Mouse (Mus musculus) spleen, adult 2 months (tissue): Measurements from ENCODE around the gene Ryr2. TPM values are rescaled to one million over a fixed set of nuclear protein-coding genes. Genes with fewer than 3 reads are reported as not detected.
"Not testable (repeated sequence)": the region's sequence is repeated elsewhere in the genome, so short reads cannot be mapped to it uniquely, and the experiment has no call there.

Experiments used
- DNase-seq, 2 experiments: peaks; one replicate each; pipeline versions ENCODE4 v3.0.0 to v3.0.0-alpha.2; 2012 to 2021; ENCODE audit warnings: low spot score in 2 of 2, low read depth in 1 of 2
- H3K27ac ChIP-seq: fragments of 200-500 bp; 2 replicates; pipeline ENCODE4 v1.5.1; 2012; ENCODE audit warnings: low read length, inconsistent platforms; ENCODE audit not compliant: insufficient read depth
- H3K27me3 ChIP-seq: fragments of 200-500 bp; 2 replicates; pipeline ENCODE4 v1.6.1; 2012; ENCODE audit warnings: mild to moderate bottlenecking, moderate library complexity, low read length, inconsistent platforms; ENCODE audit not compliant: control insufficient read depth, insufficient read depth
- H3K36me3 ChIP-seq: fragments of 200-500 bp; 2 replicates; pipeline ENCODE4 v1.6.1; 2012; ENCODE audit warnings: mild to moderate bottlenecking, low read length, inconsistent platforms; ENCODE audit not compliant: control insufficient read depth, insufficient read depth
- H3K4me1 ChIP-seq: fragments of 200-500 bp; 2 replicates; pipeline ENCODE4 v1.6.1; 2011; ENCODE audit warnings: inconsistent platforms; ENCODE audit not compliant: control insufficient read depth, insufficient read depth, insufficient read length
- H3K4me3 ChIP-seq: fragments of 200-500 bp; 2 replicates; pipeline ENCODE4 v1.5.1; 2011; ENCODE audit warnings: mild to moderate bottlenecking, inconsistent platforms; ENCODE audit not compliant: insufficient read depth, insufficient read length; ENCODE audit errors: extremely low read depth
- CTCF ChIP-seq: fragments of 200-500 bp; IDR thresholded peaks from 2 replicates; pipeline ENCODE4 v1.5.1; 2011; ENCODE audit warnings: mild to moderate bottlenecking, inconsistent platforms; ENCODE audit not compliant: insufficient read depth, insufficient read length, insufficient replicate concordance; ENCODE audit errors: extremely low read depth
- POLR2A ChIP-seq: fragments of 200-500 bp; IDR thresholded peaks from 2 replicates; pipeline ENCODE4 v1.6.1; 2011; ENCODE audit warnings: low read depth, low read length, inconsistent platforms
- WGBS: fragments of 180-500 bp; shearing (Covaris S2); methylation state at CpG from one replicate; pipeline ENCODE4 v1.1.7; 2018; 5-methylcytosine and 5-hydroxymethylcytosine counted together
- polyA plus RNA-seq: library from polyadenylated mRNA; depleted of rRNA; stranded (reverse); fragments of >200 nt; gene quantifications from 2 replicates; pipeline ENCODE4 v1.2.3, GENCODE M21; 2012

The Ryr2 gene
- polyA plus RNA-seq, 1 experiment = 0.27 TPM

DNA sequence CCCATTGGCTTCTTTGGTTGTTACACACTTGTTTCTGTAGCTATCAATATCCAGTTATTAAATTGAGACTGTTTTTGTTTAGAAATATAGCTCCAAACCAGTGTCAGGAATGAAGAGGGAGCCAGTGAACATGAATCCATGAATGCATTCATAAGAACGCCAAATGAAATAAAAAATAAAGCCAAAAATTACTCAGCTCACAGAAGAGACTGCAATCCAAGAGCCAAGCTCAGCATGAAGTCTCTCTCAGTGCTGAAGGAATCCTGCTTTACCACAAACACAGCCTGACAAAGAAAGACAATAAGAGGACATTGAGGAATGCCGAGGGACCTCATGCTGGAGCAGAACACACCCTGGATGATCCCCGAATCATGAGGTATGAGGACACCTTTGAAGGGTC, 154.8 kb downstream of the Ryr2 start:
- Histone ChIP-seq H3K36me3 (no peaks in the 10 kb centered on the region), H3K27me3 (no peaks in the 10 kb centered on the region), H3K4me3 (no peak overlapping the region), H3K4me1 (no peaks in the 10 kb centered on the region), H3K27ac (no peak overlapping the region)
- TF ChIP-seq CTCF = no peak
- no peak for TF ChIP-seq POLR2A
- 79% methylated on average over 3 of the region's 3 CpGs for WGBS
- DNase-seq = no peak

DNA sequence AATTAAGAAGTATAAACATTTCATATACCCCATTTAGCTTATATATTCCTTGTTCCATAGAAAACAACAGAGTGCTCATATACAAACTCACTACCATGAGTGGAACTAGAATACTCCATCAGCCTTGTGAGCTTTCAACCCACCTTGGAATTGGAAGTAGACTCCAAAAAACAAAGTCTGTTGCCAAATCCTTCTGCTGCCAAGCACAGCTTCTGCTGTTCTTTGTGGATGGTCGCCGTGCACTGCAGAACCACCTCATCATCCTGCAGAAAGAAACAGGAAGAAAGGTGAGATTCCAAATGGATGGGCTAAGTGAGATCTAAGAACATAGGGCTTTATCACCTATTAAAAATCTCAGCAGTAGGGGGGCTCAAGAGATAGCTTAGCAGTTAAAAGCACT, 161.0 kb downstream of the Ryr2 start:
- DNase-seq = no peak
- Histone ChIP-seq H3K27ac (no peak overlapping the region), H3K27me3 (no peaks in the 10 kb centered on the region), H3K4me3 (no peak overlapping the region), H3K4me1 (no peaks in the 10 kb centered on the region), H3K36me3 (no peaks in the 10 kb centered on the region)
- WGBS = 86% methylated on average over 2 of the region's 2 CpGs
- TF ChIP-seq CTCF = no peak
- no peak for TF ChIP-seq POLR2A

DNA sequence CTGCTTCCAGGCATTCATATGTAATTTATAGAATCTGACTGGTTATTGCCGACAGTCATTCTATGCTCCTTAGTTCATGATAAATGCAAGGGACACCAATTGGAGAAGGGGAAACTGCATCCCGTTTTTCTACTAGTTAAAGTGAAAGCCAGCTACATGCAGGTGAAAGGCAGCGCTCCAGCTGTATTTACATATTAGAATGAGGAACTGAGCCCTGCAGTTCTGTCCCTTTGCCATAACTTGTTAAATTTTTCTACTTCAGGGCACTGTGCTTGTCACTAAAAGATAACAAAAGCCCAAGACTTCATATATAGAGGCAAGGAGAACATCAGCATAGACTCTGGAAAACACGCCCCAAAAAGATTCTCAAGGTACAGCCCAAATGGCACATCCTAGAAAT, 165.0 kb downstream of the Ryr2 start:
- Histone ChIP-seq H3K27me3 (no peaks in the 10 kb centered on the region), H3K4me1 (no peaks in the 10 kb centered on the region), H3K36me3 (no peaks in the 10 kb centered on the region), H3K4me3 (no peak overlapping the region), H3K27ac (no peak overlapping the region)
- no peak for DNase-seq
- TF ChIP-seq POLR2A = no peak
- TF ChIP-seq CTCF = no peak
- WGBS = 65% methylated on average over 4 of the region's 4 CpGs

DNA sequence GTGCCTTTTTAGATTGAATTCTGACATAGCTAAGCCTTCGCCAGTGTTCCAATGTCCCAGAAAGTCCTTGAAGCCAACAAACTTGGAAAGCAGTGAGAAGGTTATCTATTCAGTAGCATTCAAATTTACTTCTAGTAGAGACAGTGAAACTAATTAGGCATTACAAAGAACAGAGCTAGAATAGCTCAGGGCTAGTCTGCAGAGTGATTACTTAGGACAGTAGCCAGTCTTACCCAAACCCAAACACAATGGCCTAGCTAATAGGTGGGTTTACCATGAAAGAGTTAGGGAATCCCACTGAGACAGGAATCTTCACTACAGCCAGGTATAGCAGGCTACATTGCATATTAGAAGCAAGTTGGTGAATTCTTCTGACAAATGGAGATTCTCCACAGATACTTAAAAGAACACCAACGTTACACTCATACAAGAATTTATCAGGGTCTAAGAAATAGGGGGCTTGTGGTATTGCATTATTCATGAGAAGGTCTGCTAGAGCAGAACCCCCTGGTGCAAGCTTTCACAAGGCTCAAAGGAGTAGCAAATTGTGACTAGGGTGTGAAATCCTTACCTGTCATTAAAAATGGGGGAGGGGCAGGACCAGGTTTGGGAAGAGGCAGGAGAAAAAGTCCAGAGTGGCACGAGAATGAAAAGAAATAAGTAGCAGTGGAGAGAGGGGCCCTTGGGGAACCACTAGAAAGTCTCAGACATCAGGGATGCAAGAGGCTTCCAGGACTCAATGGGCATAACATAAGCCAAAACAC, 172.3 kb downstream of the Ryr2 start:
- not testable (repeated sequence) for H3K36me3 ChIP-seq, H3K27ac ChIP-seq, H3K4me3 ChIP-seq, DNase-seq, H3K27me3 ChIP-seq, H3K4me1 ChIP-seq
- 83% methylated on average over 3 of the region's 3 CpGs for WGBS

DNA sequence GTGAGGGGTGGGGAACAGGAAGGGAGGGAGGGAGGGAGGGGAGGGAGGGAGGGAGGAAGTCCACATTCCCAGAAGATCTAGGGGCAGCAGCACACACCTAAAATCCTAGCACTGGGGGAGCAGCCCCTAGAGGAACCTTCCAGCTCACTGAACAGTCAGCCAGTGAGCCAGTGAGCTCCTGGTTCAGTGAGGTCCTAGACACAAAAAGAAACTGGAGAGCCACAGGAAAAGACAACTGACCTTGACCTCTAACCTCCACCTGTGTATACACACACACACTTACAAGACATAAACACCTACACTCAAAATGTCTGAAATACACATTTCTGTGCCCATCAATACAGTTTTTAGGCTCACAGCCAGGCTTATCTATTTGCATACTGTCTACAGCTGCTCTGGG, 173.4 kb downstream of the Ryr2 start:
- no peak for TF ChIP-seq POLR2A
- Histone ChIP-seq H3K36me3 (no peaks in the 10 kb centered on the region), H3K27me3 (no peaks in the 10 kb centered on the region), H3K27ac (no peak overlapping the region), H3K4me3 (no peak overlapping the region), H3K4me1 (no peaks in the 10 kb centered on the region)
- no peak for DNase-seq

DNA sequence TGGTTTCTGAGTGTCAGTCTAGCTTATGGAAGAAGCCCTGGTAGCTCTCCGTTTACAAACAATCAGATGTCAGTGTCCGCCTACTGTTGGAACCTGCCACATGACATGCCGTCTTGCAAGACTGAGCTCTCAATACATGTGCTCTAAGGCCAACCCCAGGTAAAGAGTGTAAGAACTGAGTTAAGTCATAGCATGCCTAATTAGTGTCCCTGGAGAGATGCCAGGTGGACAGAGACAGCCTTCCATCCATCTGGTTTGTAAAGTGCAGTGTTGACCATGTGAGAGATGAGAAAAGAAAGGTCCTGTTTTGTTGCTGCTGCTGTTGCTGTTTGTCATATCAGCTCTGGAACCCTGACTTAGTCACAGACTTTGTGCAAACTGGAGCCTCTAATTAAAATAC, 178.0 kb downstream of the Ryr2 start:
- Histone ChIP-seq H3K36me3 (no peaks in the 10 kb centered on the region), H3K4me1 (no peaks in the 10 kb centered on the region), H3K4me3 (no peak overlapping the region), H3K27ac (no peak overlapping the region), H3K27me3 (no peaks in the 10 kb centered on the region)
- WGBS = 92% methylated on average over 3 of the region's 3 CpGs
- TF ChIP-seq POLR2A = no peak
- no peak for TF ChIP-seq CTCF
- no peak for DNase-seq

GRCm38 (mm10) chr13:11927727-11928126, 179.0 kb downstream of the Ryr2 start:
- H3K36me3 ChIP-seq = no peaks in the 10 kb centered on the region
- WGBS = 89% methylated on average over 4 of the region's 4 CpGs
- no peaks in the 10 kb centered on the region for H3K27me3 ChIP-seq
- H3K4me1 ChIP-seq = no peaks in the 10 kb centered on the region
- no peak overlapping the region for H3K4me3 ChIP-seq
- H3K27ac ChIP-seq = no peak overlapping the region
- no peak for TF ChIP-seq CTCF
- no peak for TF ChIP-seq POLR2A
- DNase-seq = no peak
